Mouse (Mus musculus) CD8-positive naive resting alpha-beta T cell, adult 2 months (primary cell): ENCODE data around the gene Cfap43.
A peak's percentile ranks its signal among the peaks of the same experiment; 100 is the strongest.

Experiments used
- DNase-seq, 2 experiments: peaks; one replicate each; pipeline ENCODE4 v3.0.0; 2022; ENCODE audit warnings: low read depth in 2 of 2, low spot score in 2 of 2

Cfap43 gene

DNA sequence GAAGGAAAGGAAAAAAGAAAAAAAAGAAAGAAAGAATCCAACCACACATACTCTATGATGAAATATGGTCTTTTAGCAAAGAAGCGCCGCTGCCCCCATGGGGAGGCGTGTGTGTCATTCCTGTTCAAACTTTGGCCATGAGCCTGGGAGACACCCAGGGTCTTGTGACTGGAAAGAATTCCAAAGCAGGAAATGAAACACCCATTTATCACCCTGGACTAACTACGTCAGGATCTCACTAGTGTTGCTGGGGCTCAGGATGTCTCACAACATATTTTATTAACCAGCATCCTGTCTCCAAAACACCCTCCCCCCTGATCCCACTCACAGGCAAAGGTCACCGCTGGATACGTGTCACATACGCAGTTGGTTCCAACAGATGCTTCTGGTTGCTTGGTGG is 32.5 kb downstream of the Cfap43 start:
- DNase-seq = no peak

GRCm38 (mm10) chr19:47885886-47886285 is 33.2 kb downstream of the Cfap43 start:
- DNase-seq = no peak

DNA sequence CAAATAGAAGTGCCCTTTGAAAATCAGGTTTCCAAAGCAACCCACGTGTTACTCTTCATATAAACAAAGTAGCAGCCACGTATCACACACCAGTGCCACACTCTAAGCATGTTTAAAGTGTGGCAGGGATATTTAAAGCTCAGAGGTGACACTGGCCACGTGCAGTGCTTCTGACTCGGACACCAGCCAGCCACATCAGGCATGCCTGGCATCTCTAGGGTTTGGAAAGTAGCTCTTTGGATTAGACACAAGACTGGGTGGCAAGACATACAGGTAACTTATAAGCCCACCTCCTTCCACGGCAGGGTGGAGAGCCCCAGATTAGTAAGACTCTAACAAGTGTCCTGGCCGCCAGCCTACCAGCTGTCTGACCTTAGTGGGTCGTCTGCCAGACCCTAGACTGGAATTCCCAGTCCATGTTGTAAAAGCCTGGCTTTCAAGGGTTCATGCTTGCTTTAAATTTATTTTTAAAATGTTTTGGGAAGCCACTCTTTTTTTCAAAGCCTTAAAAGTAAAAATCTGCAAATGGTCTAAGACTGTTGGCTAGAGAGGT is 33.8 kb downstream of the Cfap43 start:
- DNase-seq = no peak

DNA sequence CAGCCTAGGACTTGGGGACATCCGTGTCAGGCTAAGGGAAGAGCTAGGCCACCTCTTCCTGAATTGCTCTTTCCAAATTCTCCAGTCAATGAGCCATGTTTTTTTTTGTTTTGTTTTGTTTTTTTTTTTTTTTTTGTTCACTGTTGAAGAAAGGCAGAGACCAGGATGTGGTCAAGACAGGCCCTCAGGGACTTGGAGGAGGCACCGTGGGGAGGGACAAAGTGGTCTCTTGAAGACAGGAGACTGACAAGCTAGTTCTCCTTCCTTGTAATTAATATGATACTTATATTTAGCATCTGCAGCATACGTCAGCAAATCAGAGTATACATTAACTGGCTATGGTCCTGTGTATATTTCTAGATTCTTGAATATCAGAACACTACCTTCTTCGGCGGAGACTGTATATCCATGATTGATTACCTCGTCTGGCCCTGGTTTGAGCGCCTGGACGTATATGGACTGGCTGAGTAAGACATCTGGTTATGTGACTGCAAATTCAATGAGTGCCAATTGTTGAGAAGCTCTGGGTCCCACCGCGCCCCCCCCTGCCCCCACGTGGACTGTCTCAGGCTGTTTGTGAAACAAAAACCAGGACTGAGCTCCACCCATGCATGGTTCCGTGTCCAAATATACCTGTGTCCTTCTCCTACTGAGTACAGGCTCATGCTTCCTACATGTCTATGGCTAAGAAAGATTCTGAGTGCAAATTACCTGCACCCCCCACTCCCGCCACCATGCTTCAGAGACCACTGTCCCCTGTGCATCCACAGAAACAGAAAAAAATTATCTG is 34.6 kb downstream of the Cfap43 start:
- no peak for DNase-seq

- DNase-seq = no peak
These were observed 36.2 kb downstream of the Cfap43 start for GRCm38 (mm10) chr19:47882882-47883254.

DNA sequence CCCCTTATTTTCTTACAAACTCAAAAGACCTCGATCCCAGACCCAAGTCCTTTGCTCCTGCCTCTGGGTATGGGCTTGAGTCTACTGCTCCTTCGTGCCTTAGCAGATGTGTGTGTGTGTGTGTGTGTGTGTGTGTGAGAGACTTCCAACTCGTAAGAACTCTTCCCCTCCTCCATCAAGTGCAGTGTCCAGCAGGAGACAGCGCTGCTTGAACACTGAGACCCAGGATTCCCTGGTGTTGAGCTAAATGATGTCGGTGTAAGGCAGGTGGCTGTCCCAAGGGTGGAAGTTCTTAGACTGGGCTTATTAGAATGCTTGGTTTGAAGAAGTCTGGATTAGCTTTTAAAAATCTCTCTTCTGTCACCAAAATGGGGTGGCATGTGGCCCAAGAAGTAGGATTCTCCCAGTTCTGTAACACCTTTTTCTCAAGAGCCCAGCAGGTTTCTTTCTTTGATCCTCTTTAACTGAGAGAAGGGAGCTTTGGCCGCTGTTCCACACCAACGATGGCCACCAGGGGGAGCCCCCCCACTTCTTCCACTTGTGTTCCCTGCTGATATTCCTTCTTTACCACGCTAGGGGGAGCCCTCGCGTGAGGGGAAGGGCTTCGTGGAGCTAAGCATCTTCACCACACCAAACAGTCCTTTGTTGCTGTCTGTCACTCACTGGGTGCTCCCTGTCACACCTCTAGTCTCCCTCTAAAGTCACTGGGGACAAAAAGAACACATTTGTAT is 36.8 kb downstream of the Cfap43 start:
- peak; percentile 88 to 90 for DNase-seq

DNA sequence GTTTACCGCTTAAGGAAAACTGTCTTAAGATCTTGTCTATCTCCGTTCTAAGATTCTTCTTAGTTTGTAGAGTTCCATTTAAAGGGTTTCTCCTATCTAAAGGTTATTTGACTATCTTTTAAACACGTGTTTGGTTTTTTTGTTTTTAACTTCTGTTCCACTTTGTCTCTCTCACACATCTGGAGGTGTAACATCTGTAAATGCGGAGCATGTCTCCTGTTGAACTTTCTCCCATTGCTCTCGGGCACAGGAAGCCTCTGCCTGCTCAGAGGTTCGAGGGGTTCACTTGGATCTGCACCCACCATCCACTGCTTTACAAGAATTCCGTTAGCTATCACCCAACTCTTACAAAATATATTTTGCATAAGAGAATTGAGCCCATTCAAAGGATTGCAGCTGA is 37.5 kb downstream of the Cfap43 start:
- DNase-seq = no peak

GRCm38 (mm10) chr19:47876252-47876651 is 42.8 kb downstream of the Cfap43 start:
- DNase-seq = no peak

DNA sequence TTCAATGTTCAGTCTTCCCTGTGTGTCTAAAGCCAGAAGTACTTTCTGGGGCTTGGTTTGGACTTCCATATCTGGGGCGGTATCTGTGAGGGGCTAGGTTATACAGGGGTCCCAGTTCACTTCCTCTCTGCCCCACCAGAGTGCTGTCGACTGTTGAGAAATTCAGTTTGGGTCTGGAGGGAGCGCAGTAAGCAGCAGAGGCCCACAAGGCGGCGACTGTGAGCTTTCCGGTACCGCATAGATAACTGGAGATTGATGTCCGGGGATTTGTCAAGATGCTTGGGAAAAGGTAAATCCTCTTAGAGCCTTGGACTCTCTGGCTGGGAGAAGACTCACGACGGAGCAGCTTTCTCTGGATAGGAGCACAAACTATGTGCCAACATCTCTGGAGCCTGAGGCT is 47.6 kb downstream of the Cfap43 start:
- no peak for DNase-seq

GRCm38 (mm10) chr19:47870102-47870666 is 48.9 kb downstream of the Cfap43 start:
- DNase-seq = no peak

GRCm38 (mm10) chr19:47869516-47869915 is 49.6 kb downstream of the Cfap43 start:
- DNase-seq = no peak

GRCm38 (mm10) chr19:47868951-47869350 is 50.1 kb downstream of the Cfap43 start:
- DNase-seq = no peak

DNA sequence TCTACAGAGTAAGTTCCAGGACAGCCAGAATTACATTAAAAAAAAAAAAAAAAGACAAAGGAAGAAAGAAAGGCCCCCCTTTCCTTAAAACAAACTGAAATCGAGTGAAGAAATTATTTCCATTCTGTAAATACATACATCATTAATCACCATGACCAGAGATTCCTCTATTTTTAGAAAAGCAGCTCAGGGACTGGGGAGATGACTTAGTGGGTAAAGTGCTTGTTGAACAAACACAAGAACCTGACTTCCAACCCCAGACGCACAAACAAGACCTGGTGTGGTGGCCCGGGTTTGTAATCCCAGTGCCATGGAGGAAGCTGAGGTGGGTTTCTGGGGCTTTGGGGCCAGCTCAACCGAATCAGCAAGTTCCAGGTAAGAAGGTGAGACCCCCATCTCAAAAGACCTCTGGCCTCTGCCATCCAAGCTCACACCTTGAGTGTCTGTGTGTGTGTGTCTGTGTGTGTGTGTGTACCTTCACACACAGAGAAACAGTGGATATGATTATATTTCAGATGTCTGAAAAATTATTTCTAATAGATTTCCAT is 51.4 kb downstream of the Cfap43 start:
- DNase-seq = no peak

DNA sequence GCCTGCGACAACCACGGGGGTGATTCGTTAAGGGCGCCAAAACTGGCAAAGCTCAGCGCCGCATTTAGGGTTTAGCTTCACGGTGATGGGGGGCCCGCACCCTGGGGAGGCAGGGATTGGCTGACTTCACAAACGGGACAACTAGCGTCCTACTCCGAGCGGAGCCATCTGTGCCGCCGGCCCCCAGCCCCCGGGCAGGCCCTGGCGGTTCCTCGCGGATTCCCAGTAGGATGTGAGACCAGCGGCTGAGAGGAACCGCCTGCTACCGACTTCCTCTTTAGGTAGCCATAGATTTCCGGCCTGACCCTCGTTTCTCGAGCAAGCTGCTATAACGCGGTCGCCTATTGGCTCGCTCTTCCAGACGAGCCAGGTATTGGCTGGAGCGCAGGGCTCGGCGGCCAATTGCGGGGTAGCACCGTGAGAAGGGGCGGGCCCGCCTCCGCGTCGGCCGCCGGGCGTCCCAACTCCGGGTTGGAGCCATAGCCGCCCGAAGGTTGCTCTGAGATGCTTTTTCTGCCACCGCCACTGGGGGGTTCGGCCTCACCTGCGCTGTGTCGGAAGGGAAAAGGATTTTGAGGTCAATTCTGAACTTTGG is 53.6 kb downstream of the Cfap43 start, which contains the start of gene Gsto2:
Gsto2 (plus strand) TSS at position 182 of the 595 bp plus-strand sequence.
- DNase-seq = peak; percentile 92

GRCm38 (mm10) chr19:47864721-47865120 is 54.4 kb downstream of the Cfap43 start:
- no peak for DNase-seq

DNA sequence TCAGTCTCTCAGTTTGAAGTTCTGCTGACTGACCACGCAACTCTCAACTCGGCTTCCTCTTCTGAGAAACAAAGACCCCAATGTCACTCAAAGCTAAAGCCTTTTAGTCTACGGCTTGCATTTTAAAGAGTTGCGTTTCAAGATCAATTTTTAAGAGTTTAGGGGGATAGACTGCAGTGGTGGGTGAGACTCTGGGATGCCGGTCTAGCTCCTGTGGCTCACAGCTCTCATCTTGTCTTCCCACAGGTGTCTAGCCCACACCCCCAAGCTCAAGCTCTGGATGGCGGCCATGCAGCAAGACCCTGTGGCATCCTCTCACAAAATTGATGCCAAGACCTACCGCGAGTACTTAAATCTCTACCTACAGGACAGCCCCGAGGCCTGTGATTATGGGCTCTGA is 55.0 kb downstream of the Cfap43 start:
- DNase-seq = no peak

DNA sequence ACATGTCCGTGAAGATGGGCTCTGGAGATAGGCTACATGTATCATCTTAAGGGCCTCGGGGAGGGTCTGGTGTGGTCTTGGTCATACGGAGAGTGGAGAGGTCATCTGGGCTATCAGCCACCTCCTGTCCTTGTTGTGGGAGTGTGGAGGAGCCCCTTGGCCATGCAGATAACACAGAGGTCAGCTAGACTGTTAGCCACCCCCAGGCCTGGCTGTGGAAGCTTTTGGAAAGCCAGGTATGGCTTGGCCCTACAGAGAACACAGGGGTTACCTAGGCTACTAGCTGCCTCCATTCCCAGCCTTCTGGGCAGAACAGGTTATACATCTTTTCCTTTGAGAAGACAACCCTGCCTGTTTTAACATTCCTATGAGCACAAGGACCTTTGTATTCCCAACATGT is 56.5 kb downstream of the Cfap43 start:
- DNase-seq = no peak

DNA sequence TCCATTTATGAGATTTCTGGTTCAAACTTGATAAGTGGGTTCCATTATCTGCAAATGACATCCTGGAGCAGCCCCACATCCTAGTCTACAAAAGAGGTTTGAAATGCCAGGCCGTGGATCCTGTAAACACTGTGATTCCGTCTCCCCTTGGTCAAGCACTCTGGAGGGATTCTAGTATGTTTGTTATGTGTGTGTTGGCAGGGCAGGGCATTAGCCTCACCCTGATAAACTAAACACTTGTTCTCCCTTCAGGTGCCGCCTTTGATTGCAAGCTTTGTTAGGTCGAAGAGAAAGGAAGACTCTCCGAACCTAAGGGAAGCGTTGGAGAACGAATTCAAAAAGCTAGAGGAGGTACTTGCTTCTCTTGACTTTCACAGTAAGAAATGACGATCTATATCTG is 59.9 kb downstream of the Cfap43 start:
- no peak for DNase-seq

GRCm38 (mm10) chr19:47857957-47858942 is 60.8 kb downstream of the Cfap43 start:
- DNase-seq = no peak
